Mouse (Mus musculus) small intestine, adult 2 months (tissue): ENCODE measurements at regions not wholly inside any gene's neighbourhood (a gene's known extent, or its start where the extent isn't known, plus 50 kb on each side); places are given as distances from the start of the nearest gene placed in this dataset.
A peak's percentile ranks its signal among the peaks of the same experiment; 100 is the strongest.

ENCODE experiments used
- H3K27ac ChIP-seq: fragments of 200-500 bp; 2 replicates; pipeline ENCODE4 v1.5.1; 2012; ENCODE audit warnings: low read depth, low read length, control low read depth, inconsistent platforms; ENCODE audit not compliant: insufficient read depth
- H3K27me3 ChIP-seq: fragments of 200-500 bp; 2 replicates; pipeline ENCODE4 v1.6.1; 2012; ENCODE audit warnings: mild to moderate bottlenecking, moderate library complexity, low read length, inconsistent platforms; ENCODE audit not compliant: control insufficient read depth, insufficient read depth
- H3K36me3 ChIP-seq: fragments of 200-500 bp; 2 replicates; pipeline ENCODE4 v1.6.1; 2012; ENCODE audit warnings: mild to moderate bottlenecking, low read length, control low read depth, inconsistent platforms; ENCODE audit not compliant: control insufficient read depth, insufficient read depth
- H3K4me1 ChIP-seq: fragments of 200-500 bp; 2 replicates; pipeline ENCODE4 v1.6.1; 2012; ENCODE audit warnings: low read length, inconsistent platforms, mixed read lengths; ENCODE audit not compliant: control insufficient read depth, insufficient read depth, insufficient read length
- H3K4me3 ChIP-seq: fragments of 200-500 bp; 2 replicates; pipeline ENCODE4 v1.5.1; 2012; ENCODE audit warnings: low read depth, mild to moderate bottlenecking, control low read depth, inconsistent platforms, low read length, moderate library complexity
- CTCF ChIP-seq: fragments of 200-500 bp; IDR thresholded peaks from 2 replicates; pipeline ENCODE4 v1.5.1; 2012; ENCODE audit warnings: low read depth, mild to moderate bottlenecking, control low read depth, inconsistent platforms, low read length, moderate library complexity, mixed read lengths; ENCODE audit not compliant: insufficient replicate concordance, insufficient read length; ENCODE audit errors: extremely low read depth
- POLR2A ChIP-seq: fragments of 200-500 bp; IDR thresholded peaks from 2 replicates; pipeline ENCODE4 v1.6.1; 2012; ENCODE audit warnings: low read depth, mild to moderate bottlenecking, control low read depth, inconsistent platforms, low read length, moderate library complexity
- WGBS: fragments of 180-500 bp; shearing (Covaris S2); methylation state at CpG from one replicate; pipeline ENCODE4 v1.1.7; 2018; 5-methylcytosine and 5-hydroxymethylcytosine counted together

DNA sequence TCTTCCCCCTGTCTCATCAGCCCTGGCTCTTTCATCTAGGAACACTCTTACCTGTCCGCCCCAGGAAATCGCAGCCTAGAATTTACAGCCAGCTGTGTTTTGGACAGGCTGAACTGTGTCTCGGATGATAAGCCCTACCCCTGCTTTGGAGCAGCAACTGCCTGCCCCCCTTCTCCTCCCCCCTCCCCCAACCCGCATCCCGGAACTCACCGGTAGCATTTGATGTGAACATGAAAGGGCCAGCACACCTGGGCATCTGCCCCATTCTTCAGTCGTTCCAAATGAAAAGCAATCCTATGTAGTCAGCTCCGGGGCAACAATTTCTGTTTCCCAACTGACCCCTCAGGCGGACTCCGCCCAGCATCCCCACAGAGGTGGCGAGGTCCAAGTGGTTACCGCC, 130.1 kb upstream of the Ctnnb1 start:
- no peaks in the 10 kb centered on the region; the same call in 1 of the 2 replicates for H3K4me1 ChIP-seq
- no peaks in the 10 kb centered on the region for H3K27me3 ChIP-seq
- H3K4me3 ChIP-seq, result no peak overlapping the region
- 27% methylated on average over 12 of the region's 12 CpGs for WGBS
- TF ChIP-seq CTCF (no peak), POLR2A (no peak)
- H3K36me3 ChIP-seq, result no peaks in the 10 kb centered on the region
- H3K27ac ChIP-seq, result no peak overlapping the region

DNA sequence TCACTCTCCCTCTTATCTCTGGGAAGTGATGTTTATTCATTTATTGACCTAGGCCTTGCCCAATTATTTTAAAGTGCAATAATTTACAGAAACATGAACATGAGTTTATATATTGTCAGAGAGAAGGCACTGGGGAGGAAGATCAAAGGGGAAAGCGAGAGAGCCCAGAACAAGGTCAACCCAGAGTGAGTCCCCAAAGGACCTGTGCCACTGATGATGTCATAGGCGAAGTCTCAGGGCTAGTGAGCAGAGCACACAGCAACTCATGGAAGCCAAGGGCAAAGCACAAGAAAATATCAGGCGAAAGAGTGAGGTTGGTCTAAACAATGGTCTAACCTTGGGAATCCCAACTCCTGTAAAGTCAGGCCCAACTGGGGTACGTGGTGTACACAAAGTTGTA, 126.4 kb upstream of the Ctnnb1 start:
- WGBS, result 63% methylated on average over 4 of the region's 4 CpGs
- TF ChIP-seq POLR2A (no peak), CTCF (no peak)
- H3K4me3 ChIP-seq, result no peak overlapping the region
- H3K36me3 ChIP-seq, result no peaks in the 10 kb centered on the region
- peaks cover 2% of the 10 kb centered on the region for H3K4me1 ChIP-seq
- H3K27me3 ChIP-seq, result no peaks in the 10 kb centered on the region
- H3K27ac ChIP-seq, result no peak overlapping the region

DNA sequence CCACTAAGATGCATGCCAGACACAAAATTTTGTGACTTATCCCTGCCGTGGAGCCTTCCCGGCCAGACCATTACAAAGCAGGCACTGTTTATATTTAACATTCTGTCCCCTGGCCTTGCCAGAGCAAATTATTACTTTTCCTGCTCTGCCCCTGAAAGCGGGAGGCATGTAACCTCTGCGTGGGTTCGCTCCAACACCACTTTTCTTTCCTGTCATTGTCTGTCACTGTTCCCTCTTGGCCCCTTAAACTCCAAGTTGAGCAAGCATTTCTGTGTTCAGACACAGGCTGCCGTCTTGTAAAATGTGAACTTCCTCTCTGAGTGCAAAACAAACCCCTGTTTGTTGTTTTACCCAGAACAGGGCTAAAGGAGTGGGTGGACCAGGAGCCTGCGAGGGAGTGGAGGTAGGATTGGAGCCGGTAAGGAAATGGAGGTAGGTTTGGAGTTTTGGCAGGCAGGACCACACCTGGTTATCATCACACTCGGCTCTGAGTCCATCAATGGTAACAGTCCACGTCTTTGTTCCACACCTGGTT, 124.2 kb upstream of the Ctnnb1 start:
- no peak for TF ChIP-seq POLR2A
- no peak for TF ChIP-seq CTCF
- WGBS, result 37% methylated on average over 10 of the region's 10 CpGs
- H3K4me3 ChIP-seq, result no peak overlapping the region
- peaks cover 2% of the 10 kb centered on the region for H3K4me1 ChIP-seq
- H3K36me3 ChIP-seq, result no peaks in the 10 kb centered on the region
- no peak overlapping the region for H3K27ac ChIP-seq
- H3K27me3 ChIP-seq, result no peaks in the 10 kb centered on the region

DNA sequence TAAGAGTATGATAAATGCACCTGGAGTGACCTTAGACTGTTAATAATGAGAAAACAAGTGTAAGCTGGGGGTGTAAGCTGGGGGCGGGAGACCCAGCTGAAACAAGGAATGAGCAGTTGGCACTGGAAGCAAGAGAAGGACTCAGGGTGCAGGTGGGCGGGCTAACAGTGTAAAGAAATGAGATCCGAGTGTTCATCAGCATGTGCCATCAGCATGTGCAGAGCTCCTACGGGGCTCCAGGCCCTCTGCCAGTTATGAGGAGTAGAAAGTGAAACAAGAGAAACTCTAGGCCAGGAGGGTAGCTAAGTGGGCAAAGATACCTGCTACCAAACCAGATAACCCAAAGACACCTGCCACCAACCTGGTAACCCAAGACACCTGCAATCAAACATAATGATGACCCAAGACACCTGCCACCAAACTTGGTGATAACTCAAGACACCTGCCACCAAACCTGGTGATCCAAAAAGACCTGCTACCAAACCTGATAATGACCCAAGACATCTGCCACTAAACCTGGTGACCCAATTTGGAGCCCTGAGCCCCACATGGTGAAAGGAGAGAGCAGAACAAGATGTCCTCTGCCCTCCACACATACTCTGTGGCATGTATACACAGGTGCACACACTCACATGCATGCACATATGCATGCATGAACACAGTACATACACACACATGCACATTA, 120.1 kb upstream of the Ctnnb1 start:
- no peak for TF ChIP-seq POLR2A
- TF ChIP-seq CTCF, result no peak
- Histone ChIP-seq H3K4me1 (peaks cover 2% of the 10 kb centered on the region; the same call in 1 of the 2 replicates), H3K27me3 (no peaks in the 10 kb centered on the region), H3K4me3 (no peak overlapping the region), H3K27ac (no peak overlapping the region), H3K36me3 (no peaks in the 10 kb centered on the region)
- 29% methylated on average over 4 of the region's 4 CpGs for WGBS

DNA sequence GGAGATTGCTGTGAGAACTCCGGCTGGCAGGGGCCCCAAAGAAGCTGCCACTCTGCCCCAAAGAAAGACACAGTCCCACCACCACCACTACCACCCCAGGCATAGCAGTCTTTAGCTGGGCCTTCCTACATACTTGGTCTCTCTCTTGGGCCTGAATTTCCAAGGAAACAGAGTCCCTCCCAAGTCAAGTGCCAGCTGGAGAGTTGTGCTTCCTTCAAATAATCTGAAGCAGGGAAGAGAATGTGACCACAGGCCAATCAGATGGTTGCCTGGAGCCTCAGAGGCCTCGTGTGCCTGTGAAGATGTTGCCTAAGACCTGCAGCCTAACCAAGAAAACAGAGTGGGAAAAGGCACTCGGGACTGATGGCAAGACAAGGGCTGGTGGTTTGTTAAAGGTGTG, 117.5 kb upstream of the Ctnnb1 start:
- H3K36me3 ChIP-seq, result no peaks in the 10 kb centered on the region
- no peaks in the 10 kb centered on the region for H3K27me3 ChIP-seq
- TF ChIP-seq POLR2A, result no peak
- no peak for TF ChIP-seq CTCF
- 74% methylated on average over 3 of the region's 3 CpGs for WGBS
- no peaks in the 10 kb centered on the region for H3K4me1 ChIP-seq
- H3K4me3 ChIP-seq, result no peak overlapping the region
- H3K27ac ChIP-seq, result no peak overlapping the region

DNA sequence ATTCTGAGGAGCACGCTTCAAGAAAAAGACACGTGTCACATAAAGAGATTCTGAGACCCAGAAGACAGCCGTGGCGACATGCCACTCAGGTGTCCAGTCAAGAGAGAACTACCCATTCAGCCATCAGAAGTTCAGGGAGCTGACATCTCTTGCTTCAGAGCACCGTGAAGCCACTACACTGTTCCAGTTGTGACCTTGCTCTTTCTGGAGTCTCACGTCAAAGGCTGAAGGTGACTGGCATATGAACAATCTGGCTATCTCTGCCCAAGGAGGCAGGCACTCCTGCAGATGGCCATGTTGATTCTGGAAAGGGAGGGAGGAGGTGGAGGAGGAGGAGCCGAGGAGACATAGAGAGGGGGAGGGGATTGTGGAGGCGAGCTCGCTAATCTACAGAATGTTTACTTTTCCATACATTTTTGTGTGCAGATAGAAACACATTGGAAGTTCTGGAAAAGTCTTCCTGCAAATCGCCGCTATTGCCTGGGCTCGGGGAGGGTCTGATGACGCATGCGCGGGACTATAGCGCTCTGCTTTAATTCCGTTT, 116.3 kb upstream of the Ctnnb1 start:
- Histone ChIP-seq H3K27me3 (no peaks in the 10 kb centered on the region), H3K4me1 (no peaks in the 10 kb centered on the region), H3K27ac (no peak overlapping the region), H3K4me3 (peak overlapping the region; percentile 18; the same call in 1 of the 2 replicates), H3K36me3 (no peaks in the 10 kb centered on the region)
- WGBS, result 43% methylated on average over 17 of the region's 17 CpGs
- TF ChIP-seq POLR2A (no peak), CTCF (no peak)

DNA sequence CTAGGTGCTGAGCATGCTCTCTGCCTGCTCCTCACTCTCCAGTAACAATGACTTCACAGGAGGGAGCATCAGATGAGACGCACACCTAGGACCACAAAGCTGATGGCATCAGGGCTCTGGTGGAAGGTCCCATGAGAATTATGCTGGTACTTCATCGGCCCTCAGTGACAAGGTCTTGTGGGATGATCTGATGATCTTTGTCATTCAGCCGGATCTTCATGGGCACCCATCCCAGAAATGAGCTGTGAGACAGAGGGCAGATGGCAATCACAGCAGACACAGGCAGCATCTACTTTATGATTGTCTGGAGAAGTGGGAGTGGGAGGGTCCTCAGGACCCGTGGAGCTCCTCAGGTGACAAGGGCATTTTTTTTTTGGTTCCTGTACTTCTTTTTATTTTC, 114.7 kb upstream of the Ctnnb1 start:
- Histone ChIP-seq H3K27me3 (no peaks in the 10 kb centered on the region), H3K4me3 (no peak overlapping the region), H3K36me3 (no peaks in the 10 kb centered on the region), H3K27ac (no peak overlapping the region), H3K4me1 (peaks cover 2% of the 10 kb centered on the region)
- WGBS, result 58% methylated on average over 4 of the region's 4 CpGs
- TF ChIP-seq CTCF, result no peak
- TF ChIP-seq POLR2A, result no peak
